Mouse (Mus musculus): ENCODE data around the gene Kcnd3. TPM values are rescaled to one million over a fixed set of nuclear protein-coding genes. Genes with fewer than 3 reads are reported as not detected.

The Kcnd3 gene
- polyA plus RNA-seq, 1 experiment from 2014 or later, result 0.93 TPM

GRCm38 (mm10) chr3:105616861-105617743 is 165.0 kb downstream of the Kcnd3 start:
- 85% methylated on average over 2 of the region's 2 CpGs for WGBS
- Histone ChIP-seq H3K27ac (replicated peaks; ENCODE audit: low read depth, low read length) (no peak overlapping the region), H3K27me3 (replicated peaks; ENCODE audit: control insufficient read depth, insufficient read depth, low read length) (no peaks in the 10 kb centered on the region), H3K9me3 (ENCODE audit: control insufficient read depth, low read length) (no peaks in the 10 kb centered on the region), H3K36me3 (ENCODE audit: control insufficient read depth, insufficient read depth, low read length) (no peaks in the 10 kb centered on the region), H3K9ac (ENCODE audit: low read depth, low read length) (no peak overlapping the region), H3K4me2 (ENCODE audit: low read depth, low read length) (no peak overlapping the region), H3K4me1 (ENCODE audit: control insufficient read depth, insufficient read depth, low read length) (no peaks in the 10 kb centered on the region), H3K4me3 (ENCODE audit: low read depth, low read length) (no peak overlapping the region)
- DNase-seq (ENCODE audit: low spot score) (no peak), ATAC-seq (ENCODE audit: low read depth) (no peak)

- Histone ChIP-seq H3K9ac (ENCODE audit: low read depth, low read length) (no peak overlapping the region), H3K4me2 (ENCODE audit: low read depth, low read length) (no peak overlapping the region), H3K36me3 (ENCODE audit: control insufficient read depth, insufficient read depth, low read length) (no peaks in the 10 kb centered on the region), H3K27me3 (replicated peaks; ENCODE audit: control insufficient read depth, insufficient read depth, low read length) (no peaks in the 10 kb centered on the region), H3K4me1 (ENCODE audit: control insufficient read depth, insufficient read depth, low read length) (no peaks in the 10 kb centered on the region), H3K4me3 (ENCODE audit: low read depth, low read length) (no peak overlapping the region), H3K9me3 (ENCODE audit: control insufficient read depth, low read length) (no peaks in the 10 kb centered on the region), H3K27ac (replicated peaks; ENCODE audit: low read depth, low read length) (no peak overlapping the region)
- 55% methylated on average over 8 of the region's 8 CpGs for WGBS
- DNase-seq (ENCODE audit: low spot score), result no peak
- ATAC-seq (ENCODE audit: low read depth), result no peak
Measured at GRCm38 (mm10) chr3:105621154-105621553, 169.0 kb downstream of the Kcnd3 start.

GRCm38 (mm10) chr3:105623137-105623536 is 171.0 kb downstream of the Kcnd3 start:
- Histone ChIP-seq H3K9ac (ENCODE audit: low read depth, low read length) (no peak overlapping the region), H3K9me3 (ENCODE audit: control insufficient read depth, low read length) (no peaks in the 10 kb centered on the region), H3K4me3 (ENCODE audit: low read depth, low read length) (no peak overlapping the region), H3K4me1 (ENCODE audit: control insufficient read depth, insufficient read depth, low read length) (no peaks in the 10 kb centered on the region), H3K4me2 (ENCODE audit: low read depth, low read length) (no peak overlapping the region), H3K27me3 (replicated peaks; ENCODE audit: control insufficient read depth, insufficient read depth, low read length) (no peaks in the 10 kb centered on the region), H3K36me3 (ENCODE audit: control insufficient read depth, insufficient read depth, low read length) (no peaks in the 10 kb centered on the region), H3K27ac (replicated peaks; ENCODE audit: low read depth, low read length) (no peak overlapping the region)
- WGBS, result 50% methylated on average over 4 of the region's 4 CpGs
- DNase-seq (ENCODE audit: low spot score), result no peak
- ATAC-seq (ENCODE audit: low read depth), result no peak

DNA sequence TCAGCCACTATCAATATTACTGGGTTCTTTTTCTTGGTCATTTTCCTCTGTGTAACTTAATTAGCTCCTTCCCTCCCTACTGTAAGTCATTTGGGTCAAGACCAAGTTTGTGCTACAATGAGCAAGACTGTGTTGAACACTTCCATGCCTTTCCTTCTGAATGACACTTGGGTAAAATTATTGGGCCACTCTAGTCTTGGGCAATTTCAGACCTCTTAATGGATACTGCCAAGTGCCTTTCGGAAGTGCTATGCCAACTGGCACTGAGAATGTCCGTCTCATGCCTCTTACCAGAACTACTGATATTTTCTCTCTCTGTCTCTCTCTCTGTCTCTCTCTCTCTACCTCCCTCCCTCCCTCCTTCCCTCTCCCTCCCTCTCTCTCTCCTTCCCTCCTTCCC is 173.8 kb downstream of the Kcnd3 start:
- Histone ChIP-seq H3K27me3 (replicated peaks; ENCODE audit: control insufficient read depth, insufficient read depth, low read length) (no peaks in the 10 kb centered on the region), H3K4me2 (ENCODE audit: low read depth, low read length) (no peak overlapping the region), H3K9me3 (ENCODE audit: control insufficient read depth, low read length) (no peaks in the 10 kb centered on the region), H3K4me3 (ENCODE audit: low read depth, low read length) (no peak overlapping the region), H3K36me3 (ENCODE audit: control insufficient read depth, insufficient read depth, low read length) (no peaks in the 10 kb centered on the region), H3K27ac (replicated peaks; ENCODE audit: low read depth, low read length) (no peak overlapping the region), H3K4me1 (ENCODE audit: control insufficient read depth, insufficient read depth, low read length) (no peaks in the 10 kb centered on the region), H3K9ac (ENCODE audit: low read depth, low read length) (no peak overlapping the region)
- WGBS, result 96% methylated on average over 2 of the region's 2 CpGs
- DNase-seq (ENCODE audit: low spot score), result no peak
- no peak for ATAC-seq (ENCODE audit: low read depth)

DNA sequence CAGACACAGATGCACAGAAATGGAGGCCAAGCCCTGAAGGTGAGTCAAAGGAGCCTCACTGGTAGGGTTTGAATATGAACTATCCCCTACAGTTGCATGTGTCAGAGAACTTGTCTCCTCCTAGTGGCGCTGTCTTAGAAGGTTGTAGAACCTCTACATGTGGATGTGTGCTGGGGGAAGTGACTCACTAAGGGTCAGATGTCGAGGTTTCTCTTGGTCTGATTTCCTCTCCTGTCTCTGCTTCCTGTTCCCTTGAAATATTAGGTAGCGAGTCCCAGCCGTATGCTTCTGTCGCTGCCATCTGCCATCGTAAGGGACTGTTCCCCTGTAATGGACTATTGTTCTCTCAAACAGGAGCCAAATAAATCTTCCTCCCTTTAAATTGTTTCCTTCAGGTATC is 175.1 kb downstream of the Kcnd3 start:
- Histone ChIP-seq H3K27me3 (replicated peaks; ENCODE audit: control insufficient read depth, insufficient read depth, low read length) (no peaks in the 10 kb centered on the region), H3K36me3 (ENCODE audit: control insufficient read depth, insufficient read depth, low read length) (no peaks in the 10 kb centered on the region), H3K4me1 (ENCODE audit: control insufficient read depth, insufficient read depth, low read length) (no peaks in the 10 kb centered on the region), H3K9ac (ENCODE audit: low read depth, low read length) (no peak overlapping the region), H3K27ac (replicated peaks; ENCODE audit: low read depth, low read length) (no peak overlapping the region), H3K4me2 (ENCODE audit: low read depth, low read length) (no peak overlapping the region), H3K9me3 (ENCODE audit: control insufficient read depth, low read length) (no peaks in the 10 kb centered on the region), H3K4me3 (ENCODE audit: low read depth, low read length) (no peak overlapping the region)
- DNase-seq (ENCODE audit: low spot score) (no peak), ATAC-seq (ENCODE audit: low read depth) (no peak)
- WGBS, result 71% methylated on average over 6 of the region's 6 CpGs

- no peak overlapping the region for H3K9ac ChIP-seq (ENCODE audit: low read depth, low read length)
- H3K4me1 ChIP-seq (ENCODE audit: control insufficient read depth, insufficient read depth, low read length), result no peaks in the 10 kb centered on the region
- no peak overlapping the region for H3K4me3 ChIP-seq (ENCODE audit: low read depth, low read length)
- ATAC-seq (ENCODE audit: low read depth), result no peak
- no peaks in the 10 kb centered on the region for H3K27me3 ChIP-seq (replicated peaks; ENCODE audit: control insufficient read depth, insufficient read depth, low read length)
- WGBS, result 49% methylated on average over 2 of the region's 2 CpGs
- H3K36me3 ChIP-seq (ENCODE audit: control insufficient read depth, insufficient read depth, low read length), result no peaks in the 10 kb centered on the region
- H3K27ac ChIP-seq (replicated peaks; ENCODE audit: low read depth, low read length), result no peak overlapping the region
- H3K9me3 ChIP-seq (ENCODE audit: control insufficient read depth, low read length), result no peaks in the 10 kb centered on the region
- peak; percentile 12 for DNase-seq (ENCODE audit: low spot score)
- H3K4me2 ChIP-seq (ENCODE audit: low read depth, low read length), result no peak overlapping the region
Measured at GRCm38 (mm10) chr3:105632296-105632695, 180.2 kb downstream of the Kcnd3 start.

DNA sequence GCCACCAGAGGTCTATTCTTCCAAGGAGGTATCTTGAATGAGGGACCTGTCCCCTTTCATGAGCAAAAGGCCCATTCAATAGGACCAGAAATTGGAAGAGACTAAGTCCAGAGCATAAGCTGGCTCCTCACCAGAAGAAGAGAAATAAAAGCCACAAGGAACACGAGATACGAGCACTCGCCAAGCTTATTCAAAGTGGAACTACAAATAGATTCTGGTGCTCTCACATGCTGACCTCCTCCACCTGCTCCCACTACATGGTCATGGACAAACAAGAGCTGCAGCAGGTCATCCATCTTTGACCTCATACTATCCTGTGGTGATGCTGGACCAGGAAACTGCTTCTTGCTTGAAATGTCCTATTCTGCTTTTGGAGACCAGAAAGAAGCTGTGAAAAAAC is 180.9 kb downstream of the Kcnd3 start:
- H3K9ac ChIP-seq (ENCODE audit: low read depth, low read length), result no peak overlapping the region
- H3K27me3 ChIP-seq (replicated peaks; ENCODE audit: control insufficient read depth, insufficient read depth, low read length), result no peaks in the 10 kb centered on the region
- DNase-seq (ENCODE audit: low spot score), result no peak
- no peak for ATAC-seq (ENCODE audit: low read depth)
- no peaks in the 10 kb centered on the region for H3K36me3 ChIP-seq (ENCODE audit: control insufficient read depth, insufficient read depth, low read length)
- no peaks in the 10 kb centered on the region for H3K9me3 ChIP-seq (ENCODE audit: control insufficient read depth, low read length)
- no peaks in the 10 kb centered on the region for H3K4me1 ChIP-seq (ENCODE audit: control insufficient read depth, insufficient read depth, low read length)
- no peak overlapping the region for H3K4me2 ChIP-seq (ENCODE audit: low read depth, low read length)
- 89% methylated on average over 3 of the region's 3 CpGs for WGBS
- no peak overlapping the region for H3K4me3 ChIP-seq (ENCODE audit: low read depth, low read length)
- H3K27ac ChIP-seq (replicated peaks; ENCODE audit: low read depth, low read length), result no peak overlapping the region

- no peak overlapping the region for H3K4me3 ChIP-seq (ENCODE audit: low read depth, low read length)
- H3K9ac ChIP-seq (ENCODE audit: low read depth, low read length), result no peak overlapping the region
- no peak overlapping the region for H3K4me2 ChIP-seq (ENCODE audit: low read depth, low read length)
- DNase-seq (ENCODE audit: low spot score), result peak; percentile 50
- WGBS, result 43% methylated on average over 1 of the region's 1 CpGs
- H3K27ac ChIP-seq (replicated peaks; ENCODE audit: low read depth, low read length), result no peak overlapping the region
- H3K9me3 ChIP-seq (ENCODE audit: control insufficient read depth, low read length), result no peaks in the 10 kb centered on the region
- no peaks in the 10 kb centered on the region for H3K36me3 ChIP-seq (ENCODE audit: control insufficient read depth, insufficient read depth, low read length)
- H3K4me1 ChIP-seq (ENCODE audit: control insufficient read depth, insufficient read depth, low read length), result no peaks in the 10 kb centered on the region
- no peaks in the 10 kb centered on the region for H3K27me3 ChIP-seq (replicated peaks; ENCODE audit: control insufficient read depth, insufficient read depth, low read length)
- ATAC-seq (ENCODE audit: low read depth), result no peak
Measured at GRCm38 (mm10) chr3:105642186-105642585, 190.1 kb downstream of the Kcnd3 start.

GRCm38 (mm10) chr3:105643566-105643965 is 191.4 kb downstream of the Kcnd3 start:
- ATAC-seq (ENCODE audit: low read depth) (no peak), DNase-seq (ENCODE audit: low spot score) (no peak)
- H3K4me2 ChIP-seq (ENCODE audit: low read depth, low read length), result no peak overlapping the region
- no peak overlapping the region for H3K9ac ChIP-seq (ENCODE audit: low read depth, low read length)
- H3K36me3 ChIP-seq (ENCODE audit: control insufficient read depth, insufficient read depth, low read length), result no peaks in the 10 kb centered on the region
- no peaks in the 10 kb centered on the region for H3K27me3 ChIP-seq (replicated peaks; ENCODE audit: control insufficient read depth, insufficient read depth, low read length)
- no peaks in the 10 kb centered on the region for H3K4me1 ChIP-seq (ENCODE audit: control insufficient read depth, insufficient read depth, low read length)
- H3K4me3 ChIP-seq (ENCODE audit: low read depth, low read length), result no peak overlapping the region
- no peaks in the 10 kb centered on the region for H3K9me3 ChIP-seq (ENCODE audit: control insufficient read depth, low read length)
- WGBS, result 76% methylated on average over 5 of the region's 5 CpGs
- H3K27ac ChIP-seq (replicated peaks; ENCODE audit: low read depth, low read length), result no peak overlapping the region

Data from embryonic facial prominence, embryonic 14.5 days (tissue).